Mouse (Mus musculus) hindbrain, embryonic 13.5 days (tissue): ENCODE measurements around the gene Nutf2-ps1. TPM values are rescaled to one million over a fixed set of nuclear protein-coding genes. Genes with fewer than 3 reads are reported as not detected.

Experiments
- ATAC-seq: fragments of 200-750 bp; cut with Nextera tagmentation; 2 replicates; pipeline ENCODE4 v1.8.0; 2017; ENCODE audit warnings: moderate TSS enrichment; ENCODE audit not compliant: low FRiP score
- H3K27ac ChIP-seq: fragments of 300-500 bp; sonication (generic); 2 replicates; pipeline ENCODE4 v1.5.1; 2015; ENCODE audit warnings: inconsistent platforms, mild to moderate bottlenecking, moderate library complexity
- H3K27me3 ChIP-seq: fragments of 300-500 bp; sonication (generic); 2 replicates; pipeline ENCODE4 v1.6.1; 2015; ENCODE audit warnings: mild to moderate bottlenecking, inconsistent platforms
- H3K36me3 ChIP-seq: fragments of 300-500 bp; sonication (generic); 2 replicates; pipeline ENCODE4 v1.6.1; 2015; ENCODE audit warnings: mild to moderate bottlenecking, inconsistent platforms
- H3K4me1 ChIP-seq: fragments of 300-500 bp; sonication (generic); replicated peaks from 2 replicates; pipeline ENCODE4 v1.6.1; 2015; ENCODE audit warnings: inconsistent platforms
- H3K4me2 ChIP-seq: fragments of 300-500 bp; sonication (generic); 2 replicates; pipeline ENCODE4 v1.6.1; 2015; ENCODE audit warnings: inconsistent platforms, mild to moderate bottlenecking, moderate library complexity
- H3K4me3 ChIP-seq: fragments of 300-500 bp; sonication (generic); 2 replicates; pipeline ENCODE4 v1.5.1; 2015; ENCODE audit warnings: mild to moderate bottlenecking, inconsistent platforms
- H3K9ac ChIP-seq: fragments of 300-500 bp; sonication (generic); 2 replicates; pipeline ENCODE4 v1.6.1; 2015; ENCODE audit warnings: mild to moderate bottlenecking, inconsistent platforms
- H3K9me3 ChIP-seq: fragments of 300-500 bp; sonication (generic); 2 replicates; pipeline ENCODE4 v1.6.1; 2016; ENCODE audit warnings: inconsistent platforms
- WGBS: fragments of 180-500 bp; shearing (Covaris S2); methylation state at CpG from one replicate; pipeline ENCODE4 v1.1.7; 2015; 5-methylcytosine and 5-hydroxymethylcytosine counted together
- polyA plus RNA-seq: library from polyadenylated mRNA; unstranded; fragments of >200 nt; fragmentation: Nextera tagmentation; extraction: Ambion mirVana; gene quantifications from 2 replicates; pipeline ENCODE4 v1.2.1, GENCODE M21; 2015

The Nutf2-ps1 gene
- polyA plus RNA-seq, 1 experiment from 2014 or later = 283 TPM

- H3K9me3 ChIP-seq = no peaks in the 10 kb centered on the region
- H3K27me3 ChIP-seq = no peaks in the 10 kb centered on the region
- 95% methylated on average over 14 of the region's 14 CpGs for WGBS
- H3K9ac ChIP-seq = no peak overlapping the region
- no peak for ATAC-seq
- H3K4me3 ChIP-seq = no peak overlapping the region
- H3K4me1 ChIP-seq = 0 out of 2 replicates have a peak, but pooled peaks cover 4% of the 10 kb centered on the region
- H3K36me3 ChIP-seq = no peaks in the 10 kb centered on the region
- no peak overlapping the region for H3K4me2 ChIP-seq
- H3K27ac ChIP-seq = no peak overlapping the region
Measured at GRCm38 (mm10) chr19:53565565-53566277, 23.1 kb downstream of the Nutf2-ps1 start.

GRCm38 (mm10) chr19:53564174-53564573, 24.7 kb downstream of the Nutf2-ps1 start:
- 0 out of 2 replicates have a peak, but pooled peaks cover 4% of the 10 kb centered on the region for H3K4me1 ChIP-seq
- H3K4me3 ChIP-seq = no peak overlapping the region
- 59% methylated on average over 4 of the region's 4 CpGs for WGBS
- H3K4me2 ChIP-seq = no peak overlapping the region
- no peaks in the 10 kb centered on the region for H3K27me3 ChIP-seq
- H3K9ac ChIP-seq = no peak overlapping the region
- no peak overlapping the region for H3K27ac ChIP-seq
- no peaks in the 10 kb centered on the region for H3K9me3 ChIP-seq
- ATAC-seq = no peak
- H3K36me3 ChIP-seq = no peaks in the 10 kb centered on the region

DNA sequence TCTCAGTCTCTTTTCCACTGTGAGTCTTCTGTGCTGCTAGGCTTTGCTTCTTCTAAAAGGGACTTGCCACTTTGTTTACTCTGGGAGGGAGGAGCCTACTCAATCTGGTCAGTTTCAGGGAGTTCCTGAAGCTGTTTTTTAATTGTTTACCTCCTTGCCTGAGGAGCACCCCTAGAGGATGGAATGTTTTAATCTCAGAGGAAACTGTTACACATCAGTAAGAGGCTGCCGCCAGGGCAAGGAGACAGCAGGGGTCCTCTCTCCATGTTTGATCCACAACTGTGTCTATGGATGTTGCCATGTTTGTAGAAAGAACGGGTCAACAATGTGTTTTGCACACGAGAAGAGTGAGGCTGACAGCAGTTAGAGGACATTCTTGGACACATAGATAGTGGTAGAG, 28.4 kb downstream of the Nutf2-ps1 start:
- Histone ChIP-seq H3K4me1 (peaks cover 10% of the 10 kb centered on the region), H3K4me3 (no peak overlapping the region), H3K36me3 (no peaks in the 10 kb centered on the region), H3K27ac (no peak overlapping the region), H3K9ac (no peak overlapping the region), H3K27me3 (0 out of 2 replicates have a peak, but pooled peaks cover 5% of the 10 kb centered on the region), H3K4me2 (no peak overlapping the region), H3K9me3 (no peaks in the 10 kb centered on the region)
- 87% methylated on average over 3 of the region's 3 CpGs for WGBS
- ATAC-seq = no peak

GRCm38 (mm10) chr19:53557267-53557936, 31.5 kb downstream of the Nutf2-ps1 start:
- H3K4me3 ChIP-seq = no peak overlapping the region
- peak overlapping the region; percentile 25 for H3K4me2 ChIP-seq
- ATAC-seq = no peak

GRCm38 (mm10) chr19:53556841-53557240, 32.0 kb downstream of the Nutf2-ps1 start:
- no peak for ATAC-seq
- H3K4me2 ChIP-seq = peak overlapping the region; percentile 25
- H3K27me3 ChIP-seq = 0 out of 2 replicates have a peak, but pooled peaks cover 5% of the 10 kb centered on the region
- WGBS = 38% methylated on average over 6 of the region's 6 CpGs
- no peak overlapping the region for H3K9ac ChIP-seq
- H3K9me3 ChIP-seq = no peaks in the 10 kb centered on the region
- H3K36me3 ChIP-seq = no peaks in the 10 kb centered on the region
- H3K27ac ChIP-seq = no peak overlapping the region
- no peak overlapping the region for H3K4me3 ChIP-seq
- peaks cover 10% of the 10 kb centered on the region for H3K4me1 ChIP-seq

More at GRCm38 (mm10) chr19:53557267-53557936, 31.5 kb downstream of the Nutf2-ps1 start:
- Histone ChIP-seq H3K27ac (no peak overlapping the region), H3K9me3 (no peaks in the 10 kb centered on the region), H3K4me1 (peaks cover 10% of the 10 kb centered on the region), H3K36me3 (no peaks in the 10 kb centered on the region), H3K27me3 (0 out of 2 replicates have a peak, but pooled peaks cover 5% of the 10 kb centered on the region), H3K9ac (no peak overlapping the region)
- WGBS = 38% methylated on average over 20 of the region's 20 CpGs

GRCm38 (mm10) chr19:53554981-53555616, 33.8 kb downstream of the Nutf2-ps1 start:
- Histone ChIP-seq H3K4me1 (peaks cover 10% of the 10 kb centered on the region), H3K27me3 (0 out of 2 replicates have a peak, but pooled peaks cover 5% of the 10 kb centered on the region), H3K9me3 (no peaks in the 10 kb centered on the region), H3K4me2 (no peak overlapping the region), H3K9ac (no peak overlapping the region), H3K36me3 (no peaks in the 10 kb centered on the region), H3K27ac (no peak overlapping the region), H3K4me3 (no peak overlapping the region)
- ATAC-seq = no peak
- 79% methylated on average over 5 of the region's 5 CpGs for WGBS

GRCm38 (mm10) chr19:53554402-53554801, 34.5 kb downstream of the Nutf2-ps1 start:
- Histone ChIP-seq H3K27ac (no peak overlapping the region), H3K9me3 (no peaks in the 10 kb centered on the region), H3K27me3 (0 out of 2 replicates have a peak, but pooled peaks cover 5% of the 10 kb centered on the region), H3K4me2 (no peak overlapping the region), H3K4me1 (peaks cover 10% of the 10 kb centered on the region), H3K4me3 (no peak overlapping the region), H3K36me3 (no peaks in the 10 kb centered on the region), H3K9ac (no peak overlapping the region)
- no peak for ATAC-seq
- 91% methylated on average over 11 of the region's 11 CpGs for WGBS

GRCm38 (mm10) chr19:53552795-53553194, 36.1 kb downstream of the Nutf2-ps1 start:
- H3K9ac ChIP-seq = no peak overlapping the region
- 59% methylated on average over 6 of the region's 6 CpGs for WGBS

DNA sequence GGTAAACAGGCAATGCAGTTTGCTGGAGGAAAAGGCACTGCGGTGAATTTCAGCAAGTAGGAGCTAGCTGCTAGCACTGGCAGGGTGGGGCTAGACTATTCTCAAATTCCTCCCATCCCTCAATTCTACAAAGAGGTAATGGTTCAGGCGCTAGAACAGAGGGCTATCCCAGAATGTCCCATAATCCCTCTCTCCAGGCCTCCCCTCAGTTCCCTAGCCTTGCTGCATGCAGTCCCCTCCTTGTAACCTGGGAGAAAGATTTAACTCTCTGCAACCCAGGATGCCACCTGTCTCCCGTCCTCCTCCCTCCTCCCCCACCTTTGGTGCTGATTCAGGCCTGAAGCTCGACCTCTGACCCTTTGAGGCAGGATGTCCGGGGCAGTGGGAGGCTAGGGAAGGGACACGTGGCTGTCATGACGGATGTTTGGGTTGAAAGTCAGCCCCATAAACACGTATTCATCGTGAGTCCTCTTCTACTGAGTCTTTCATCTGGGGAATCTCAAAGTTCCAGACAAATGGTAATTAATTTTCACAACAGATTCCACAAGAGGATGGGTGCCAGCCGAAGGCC, 36.6 kb downstream of the Nutf2-ps1 start:
- WGBS = 34% methylated on average over 10 of the region's 10 CpGs
- 0 out of 2 replicates have a peak, but pooled peaks cover 2% of the 10 kb centered on the region for H3K27me3 ChIP-seq
- H3K4me2 ChIP-seq = no peak overlapping the region
- H3K27ac ChIP-seq = no peak overlapping the region
- H3K9ac ChIP-seq = no peak overlapping the region
- no peak overlapping the region for H3K4me3 ChIP-seq
- H3K36me3 ChIP-seq = no peaks in the 10 kb centered on the region
- no peaks in the 10 kb centered on the region for H3K9me3 ChIP-seq
- H3K4me1 ChIP-seq = peaks cover 11% of the 10 kb centered on the region
- ATAC-seq = no peak

More at GRCm38 (mm10) chr19:53552795-53553194, 36.1 kb downstream of the Nutf2-ps1 start:
- Histone ChIP-seq H3K9me3 (no peaks in the 10 kb centered on the region), H3K4me2 (no peak overlapping the region), H3K36me3 (no peaks in the 10 kb centered on the region), H3K4me1 (peaks cover 11% of the 10 kb centered on the region), H3K27ac (no peak overlapping the region), H3K27me3 (0 out of 2 replicates have a peak, but pooled peaks cover 5% of the 10 kb centered on the region), H3K4me3 (no peak overlapping the region)
- ATAC-seq = no peak

DNA sequence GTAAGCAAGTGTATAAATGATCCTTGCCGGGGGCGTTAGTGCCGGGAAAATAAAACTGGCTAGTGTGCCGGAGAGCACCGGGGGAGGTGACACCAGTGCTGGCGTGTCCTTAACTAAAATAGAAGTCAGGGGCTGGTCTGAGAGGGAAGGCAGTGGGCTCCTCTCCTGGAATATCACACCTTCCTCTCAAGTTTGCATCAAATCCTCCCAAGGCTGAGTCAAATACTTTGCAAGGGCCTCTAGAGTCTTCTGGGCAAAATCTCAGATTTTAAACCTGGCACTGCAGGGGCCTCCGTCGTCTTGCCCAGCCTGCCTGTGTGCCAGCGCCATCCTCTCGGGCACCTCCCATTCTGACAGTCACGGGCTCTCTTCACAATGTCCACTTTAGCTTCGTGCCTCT, 37.9 kb downstream of the Nutf2-ps1 start:
- Histone ChIP-seq H3K9ac (no peak overlapping the region), H3K36me3 (no peaks in the 10 kb centered on the region), H3K4me1 (peaks cover 6% of the 10 kb centered on the region; the same call in 1 of the 2 replicates), H3K4me2 (no peak overlapping the region), H3K27ac (no peak overlapping the region), H3K9me3 (no peaks in the 10 kb centered on the region), H3K27me3 (no peaks in the 10 kb centered on the region), H3K4me3 (no peak overlapping the region)
- 87% methylated on average over 12 of the region's 12 CpGs for WGBS
- no peak for ATAC-seq

GRCm38 (mm10) chr19:53547597-53547996, 41.3 kb downstream of the Nutf2-ps1 start:
- 0 out of 2 replicates have a peak overlapping the region, but pooled peaks have one; percentile 8 for H3K9ac ChIP-seq
- H3K4me2 ChIP-seq = no peak overlapping the region
- H3K4me3 ChIP-seq = no peak overlapping the region
- no peaks in the 10 kb centered on the region for H3K27me3 ChIP-seq
- H3K36me3 ChIP-seq = no peaks in the 10 kb centered on the region
- H3K9me3 ChIP-seq = no peaks in the 10 kb centered on the region
- WGBS = 18% methylated on average over 8 of the region's 8 CpGs
- H3K27ac ChIP-seq = no peak overlapping the region
- no peak for ATAC-seq
- peaks cover 6% of the 10 kb centered on the region; the same call in 1 of the 2 replicates for H3K4me1 ChIP-seq
